Mouse (Mus musculus): ENCODE measurements around the gene Tubb4a. TPM values are rescaled to one million over a fixed set of nuclear protein-coding genes. Genes with fewer than 3 reads are reported as not detected.
"Not testable (repeated sequence)": the region's sequence is repeated elsewhere in the genome, so short reads cannot be mapped to it uniquely, and the experiment has no call there.

The Tubb4a gene
- 5.7 and 6.9 TPM in 2 replicates for polyA plus RNA-seq (2015; fragmentation: Nextera tagmentation; extraction: Ambion mirVana)

GRCm38 (mm10) chr17:57087049-57087832 is at the start of gene Tubb4a:
Gene Tubb4a (minus strand): TSS chr17:57087782.
- Histone ChIP-seq H3K4me2 (ENCODE audit: low read depth, low read length) (peak within 1 kb of the TSS; percentile 63), H3K4me1 (ENCODE audit: control insufficient read depth, insufficient read depth, low read length) (peaks cover 6% of the 10 kb centered on the region), H3K9me3 (replicated peaks; ENCODE audit: control insufficient read depth, low read length) (no peaks in the 10 kb centered on the region), H3K36me3 (ENCODE audit: control insufficient read depth, insufficient read depth) (no peaks in the 10 kb centered on the region), H3K4me3 (ENCODE audit: low read length) (peak within 1 kb of the TSS; percentile 41), H3K27ac (ENCODE audit: low read length) (no peak within 1 kb of the TSS), H3K27me3 (ENCODE audit: control insufficient read depth, insufficient read depth, low read length) (peaks cover 16% of the 10 kb centered on the region), H3K9ac (ENCODE audit: low read length) (peak within 1 kb of the TSS; percentile 47; the same call in 1 of the 2 replicates)
- 2% methylated on average over 31 of the region's 31 CpGs for WGBS
- peak; percentile 68; the same call in 1 of the 2 replicates for ATAC-seq (replicated peaks; ENCODE audit: extremely low read depth, insufficient read depth, low FRiP score)

GRCm38 (mm10) chr17:57135635-57136034 is 48.1 kb upstream of the Tubb4a start:
- no peaks in the 10 kb centered on the region for H3K27me3 ChIP-seq (ENCODE audit: control insufficient read depth, insufficient read depth, low read length)
- H3K36me3 ChIP-seq (ENCODE audit: control insufficient read depth, insufficient read depth): no peaks in the 10 kb centered on the region
- no peak overlapping the region for H3K27ac ChIP-seq (ENCODE audit: low read length)
- no peak overlapping the region for H3K9ac ChIP-seq (ENCODE audit: low read length)
- ATAC-seq (replicated peaks; ENCODE audit: extremely low read depth, insufficient read depth, low FRiP score): no peak
- no peaks in the 10 kb centered on the region for H3K4me1 ChIP-seq (ENCODE audit: control insufficient read depth, insufficient read depth, low read length)
- no peak overlapping the region for H3K4me2 ChIP-seq (ENCODE audit: low read depth, low read length)
- H3K4me3 ChIP-seq (ENCODE audit: low read length): no peak overlapping the region
- WGBS: 70% methylated on average over 3 of the region's 3 CpGs
- H3K9me3 ChIP-seq (replicated peaks; ENCODE audit: control insufficient read depth, low read length): no peaks in the 10 kb centered on the region

- 69% methylated on average over 2 of the region's 2 CpGs for WGBS
- Histone ChIP-seq H3K4me2 (ENCODE audit: low read depth, low read length) (no peak overlapping the region), H3K27me3 (ENCODE audit: control insufficient read depth, insufficient read depth, low read length) (no peaks in the 10 kb centered on the region), H3K4me1 (ENCODE audit: control insufficient read depth, insufficient read depth, low read length) (no peaks in the 10 kb centered on the region), H3K27ac (ENCODE audit: low read length) (no peak overlapping the region), H3K9me3 (replicated peaks; ENCODE audit: control insufficient read depth, low read length) (no peaks in the 10 kb centered on the region), H3K9ac (ENCODE audit: low read length) (no peak overlapping the region), H3K36me3 (ENCODE audit: control insufficient read depth, insufficient read depth) (no peaks in the 10 kb centered on the region), H3K4me3 (ENCODE audit: low read length) (no peak overlapping the region)
- ATAC-seq (replicated peaks; ENCODE audit: extremely low read depth, insufficient read depth, low FRiP score): no peak
Measured at GRCm38 (mm10) chr17:57134693-57135092, 47.1 kb upstream of the Tubb4a start.

GRCm38 (mm10) chr17:57134021-57134420 is 46.4 kb upstream of the Tubb4a start:
- not testable (repeated sequence) for H3K36me3 ChIP-seq (ENCODE audit: control insufficient read depth, insufficient read depth); H3K27ac ChIP-seq (ENCODE audit: low read length); H3K9me3 ChIP-seq (replicated peaks; ENCODE audit: control insufficient read depth, low read length); H3K4me3 ChIP-seq (ENCODE audit: low read length); H3K4me1 ChIP-seq (ENCODE audit: control insufficient read depth, insufficient read depth, low read length); ATAC-seq (replicated peaks; ENCODE audit: extremely low read depth, insufficient read depth, low FRiP score); H3K27me3 ChIP-seq (ENCODE audit: control insufficient read depth, insufficient read depth, low read length); H3K4me2 ChIP-seq (ENCODE audit: low read depth, low read length); H3K9ac ChIP-seq (ENCODE audit: low read length)
- 4% methylated on average over 3 of the region's 3 CpGs for WGBS

GRCm38 (mm10) chr17:57131793-57132192 is 44.2 kb upstream of the Tubb4a start:
- Histone ChIP-seq H3K36me3 (ENCODE audit: control insufficient read depth, insufficient read depth) (no peaks in the 10 kb centered on the region), H3K27ac (ENCODE audit: low read length) (no peak overlapping the region), H3K4me3 (ENCODE audit: low read length) (no peak overlapping the region), H3K9ac (ENCODE audit: low read length) (no peak overlapping the region), H3K4me1 (ENCODE audit: control insufficient read depth, insufficient read depth, low read length) (no peaks in the 10 kb centered on the region), H3K9me3 (replicated peaks; ENCODE audit: control insufficient read depth, low read length) (no peaks in the 10 kb centered on the region), H3K27me3 (ENCODE audit: control insufficient read depth, insufficient read depth, low read length) (no peaks in the 10 kb centered on the region), H3K4me2 (ENCODE audit: low read depth, low read length) (no peak overlapping the region)
- no peak for ATAC-seq (replicated peaks; ENCODE audit: extremely low read depth, insufficient read depth, low FRiP score)
- 65% methylated on average over 1 of the region's 1 CpGs for WGBS

DNA sequence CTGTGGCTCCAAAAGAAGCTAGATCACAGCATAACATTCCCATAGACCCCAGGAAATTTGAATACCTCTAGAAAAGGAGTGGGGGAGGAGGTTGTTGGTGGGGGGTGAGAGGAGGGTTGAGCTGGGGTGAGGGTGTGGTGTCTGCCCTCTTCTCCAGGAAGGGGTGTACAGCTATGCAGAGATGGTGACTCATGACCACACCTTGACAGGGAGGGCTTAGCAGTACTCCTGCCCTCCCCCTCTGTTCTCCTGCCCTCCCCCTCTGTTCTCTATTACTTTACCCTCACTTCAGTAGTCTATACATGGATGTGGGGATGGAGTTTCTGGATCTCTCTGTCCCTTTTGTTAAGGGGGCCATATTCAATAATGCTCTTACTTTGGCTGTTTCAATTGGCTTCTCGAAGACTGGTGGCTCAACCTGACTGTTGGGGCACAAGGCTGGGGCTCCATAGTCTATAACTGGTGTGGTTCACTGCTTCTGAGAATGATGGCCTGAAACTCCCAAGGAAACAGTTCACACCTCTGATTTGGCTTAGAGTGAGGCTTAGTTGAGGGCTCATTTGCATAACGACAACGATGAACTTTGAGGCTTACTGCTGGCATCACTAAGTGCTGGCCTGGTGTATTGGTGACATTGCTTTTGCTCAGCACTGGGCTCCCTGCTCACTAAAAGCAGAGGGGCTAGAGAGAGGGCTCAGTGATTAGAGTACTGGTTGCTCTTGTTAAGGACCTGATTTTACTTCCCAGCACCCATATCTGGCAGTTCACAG is 38.5 kb upstream of the Tubb4a start:
- no peak for ATAC-seq (replicated peaks; ENCODE audit: extremely low read depth, insufficient read depth, low FRiP score)
- no peak overlapping the region for H3K4me2 ChIP-seq (ENCODE audit: low read depth, low read length)
- 47% methylated on average over 3 of the region's 3 CpGs for WGBS
- H3K27ac ChIP-seq (ENCODE audit: low read length): no peak overlapping the region
- H3K9ac ChIP-seq (ENCODE audit: low read length): no peak overlapping the region
- no peak overlapping the region for H3K4me3 ChIP-seq (ENCODE audit: low read length)
- no peaks in the 10 kb centered on the region for H3K36me3 ChIP-seq (ENCODE audit: control insufficient read depth, insufficient read depth)
- no peaks in the 10 kb centered on the region for H3K4me1 ChIP-seq (ENCODE audit: control insufficient read depth, insufficient read depth, low read length)
- H3K9me3 ChIP-seq (replicated peaks; ENCODE audit: control insufficient read depth, low read length): no peaks in the 10 kb centered on the region
- no peaks in the 10 kb centered on the region for H3K27me3 ChIP-seq (ENCODE audit: control insufficient read depth, insufficient read depth, low read length)

DNA sequence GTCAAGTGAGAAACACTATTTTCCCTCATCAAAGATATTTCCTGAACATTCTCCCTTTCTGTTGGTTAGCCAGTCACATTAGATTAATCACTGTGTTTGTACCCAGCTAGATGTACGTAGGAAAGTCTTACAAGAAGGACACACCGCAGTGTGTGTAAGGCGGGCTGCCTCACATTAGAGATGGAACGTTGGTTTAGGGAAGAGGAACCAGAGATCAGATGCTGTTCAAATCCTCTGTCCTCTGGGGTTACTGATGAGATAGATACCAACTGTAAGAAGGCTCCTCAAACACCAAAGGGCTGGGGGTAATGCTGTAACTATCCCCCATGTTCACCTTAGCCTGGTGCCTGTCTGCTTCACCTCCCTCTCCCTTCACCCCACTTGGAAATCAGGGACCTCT is 37.2 kb upstream of the Tubb4a start:
- H3K9ac ChIP-seq (ENCODE audit: low read length): no peak overlapping the region
- no peaks in the 10 kb centered on the region for H3K36me3 ChIP-seq (ENCODE audit: control insufficient read depth, insufficient read depth)
- no peaks in the 10 kb centered on the region for H3K4me1 ChIP-seq (ENCODE audit: control insufficient read depth, insufficient read depth, low read length)
- no peak overlapping the region for H3K4me3 ChIP-seq (ENCODE audit: low read length)
- no peak for ATAC-seq (replicated peaks; ENCODE audit: extremely low read depth, insufficient read depth, low FRiP score)
- no peaks in the 10 kb centered on the region for H3K9me3 ChIP-seq (replicated peaks; ENCODE audit: control insufficient read depth, low read length)
- no peak overlapping the region for H3K4me2 ChIP-seq (ENCODE audit: low read depth, low read length)
- 78% methylated on average over 4 of the region's 4 CpGs for WGBS
- no peaks in the 10 kb centered on the region for H3K27me3 ChIP-seq (ENCODE audit: control insufficient read depth, insufficient read depth, low read length)
- no peak overlapping the region for H3K27ac ChIP-seq (ENCODE audit: low read length)

DNA sequence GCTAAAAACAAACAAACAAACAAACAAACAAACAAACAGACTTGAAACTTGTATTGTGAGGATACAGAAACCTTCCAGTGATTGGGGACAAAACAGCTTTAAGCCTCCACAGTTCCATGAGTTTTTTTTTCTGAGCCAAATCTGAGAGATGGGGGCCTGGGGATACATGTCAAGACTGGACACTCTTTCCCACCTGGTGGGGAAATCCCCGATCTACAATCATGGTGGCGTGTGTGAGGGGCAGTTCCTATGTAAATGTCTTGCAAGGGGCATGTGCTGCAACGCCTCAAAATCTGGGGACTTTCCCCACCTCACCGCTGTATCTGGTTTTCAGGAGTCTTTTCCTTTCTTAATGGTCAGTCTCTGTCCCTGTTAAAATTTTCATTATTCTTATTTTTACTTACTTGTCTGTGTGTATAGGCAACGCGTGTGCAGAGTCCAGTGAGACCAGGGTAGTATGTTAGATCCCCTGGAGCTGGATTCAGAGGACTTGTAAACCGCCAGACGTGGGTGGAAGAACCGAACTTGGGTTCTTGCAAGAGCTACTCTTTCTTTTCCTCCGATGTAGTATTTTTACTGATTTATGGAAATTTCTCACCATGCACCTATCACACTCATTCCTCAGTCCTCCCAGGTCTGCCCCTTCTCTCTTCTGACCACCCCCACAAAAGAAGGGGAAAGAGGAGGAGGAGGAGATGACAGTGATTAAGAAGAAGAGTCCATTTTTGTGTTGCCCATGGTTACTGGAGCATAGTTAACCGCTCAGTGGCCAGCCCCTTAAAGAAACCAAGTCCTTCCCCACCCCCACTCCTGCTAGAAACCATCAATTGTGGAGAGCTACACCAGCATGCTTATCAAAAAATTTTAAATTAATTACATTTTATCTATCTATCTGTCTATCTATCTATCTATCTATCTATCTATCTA is 35.9 kb upstream of the Tubb4a start:
- no peak for ATAC-seq (replicated peaks; ENCODE audit: extremely low read depth, insufficient read depth, low FRiP score)
- H3K36me3 ChIP-seq (ENCODE audit: control insufficient read depth, insufficient read depth): no peaks in the 10 kb centered on the region
- no peak overlapping the region for H3K4me3 ChIP-seq (ENCODE audit: low read length)
- no peaks in the 10 kb centered on the region for H3K27me3 ChIP-seq (ENCODE audit: control insufficient read depth, insufficient read depth, low read length)
- H3K9me3 ChIP-seq (replicated peaks; ENCODE audit: control insufficient read depth, low read length): no peaks in the 10 kb centered on the region
- no peak overlapping the region for H3K4me2 ChIP-seq (ENCODE audit: low read depth, low read length)
- H3K27ac ChIP-seq (ENCODE audit: low read length): no peak overlapping the region
- WGBS: 75% methylated on average over 11 of the region's 11 CpGs
- no peak overlapping the region for H3K9ac ChIP-seq (ENCODE audit: low read length)
- 0 out of 2 replicates have a peak, but pooled peaks cover 3% of the 10 kb centered on the region for H3K4me1 ChIP-seq (ENCODE audit: control insufficient read depth, insufficient read depth, low read length)

All from heart, embryonic 16.5 days (tissue).